In genomic region chr9:98956591-98957381, GRCm38 (mm10) we compare ENCODE assay signal across 8 mouse cellular contexts. TPM values are rescaled to one million over a fixed set of nuclear protein-coding genes. Genes with fewer than 3 reads are reported as not detected.
A peak's percentile ranks its signal among the peaks of the same experiment; 100 is the strongest.
DNase-seq lines count a peak whose midpoint lies in the region; ATAC-seq and TF ChIP-seq lines count a peak whose summit lies in the region.

No protein-coding gene starts in this region.

- H3K4me1 ChIP-seq in megakaryocyte, embryonic 14.5 days = peaks cover 39% of the 10 kb centered on the region
- H3K4me1 ChIP-seq in embryonic facial prominence, embryonic 10.5 days = peaks cover 44% of the 10 kb centered on the region
- H3K4me1 ChIP-seq in liver, adult 2 months (ENCODE audit: control insufficient read depth, insufficient read depth, low read length) = no peaks in the 10 kb centered on the region
- peaks cover 27% of the 10 kb centered on the region for H3K4me1 ChIP-seq in stomach, embryonic 15.5 days

- no peak for TF ChIP-seq POLR2A in liver, adult 2 months (IDR thresholded peaks at IDR 0.05; ENCODE audit: extremely low read depth, insufficient read depth, low read length)

- no peaks in the 10 kb centered on the region for H3K36me3 ChIP-seq in megakaryocyte, embryonic 14.5 days (replicated peaks; ENCODE audit: low read length)
- H3K36me3 ChIP-seq in embryonic facial prominence, embryonic 10.5 days (replicated peaks) = no peaks in the 10 kb centered on the region
- H3K36me3 ChIP-seq in liver, adult 2 months (ENCODE audit: control insufficient read depth, insufficient read depth, low read length) = no peaks in the 10 kb centered on the region
- H3K36me3 ChIP-seq in stomach, embryonic 15.5 days = no peaks in the 10 kb centered on the region

- intact Hi-C loops in heart, postnatal 14 days (cut with DNase I) = no loop called here
- intact Hi-C loops in left cerebral cortex, postnatal 36 days (cut with DNase I) = loop anchor here (5.0 to 10.0 kb wide), 2 partner anchors 312 to 916 kb away; no protein-coding TSS in a partner anchor

- peak overlapping the region; percentile 84 for H3K27ac ChIP-seq in embryonic facial prominence, embryonic 10.5 days (replicated peaks)
- no peak overlapping the region for H3K27ac ChIP-seq in liver, adult 2 months (replicated peaks; ENCODE audit: insufficient read depth, low read depth, low read length)
- no peak overlapping the region for H3K27ac ChIP-seq in stomach, embryonic 15.5 days

- no peaks in the 10 kb centered on the region for H3K79me2 ChIP-seq in liver, adult 2 months (ENCODE audit: control insufficient read depth, insufficient read depth, low read length)

- under 1% methylated on average over 80 of the region's 80 CpGs for WGBS in embryonic facial prominence, embryonic 10.5 days
- 2% methylated on average over 80 of the region's 80 CpGs for whole genome bisulfite sequencing in liver, adult 2 months
- WGBS in stomach, embryonic 15.5 days = under 1% methylated on average over 79 of the region's 80 CpGs

- H3K9ac ChIP-seq in liver, adult 2 months (ENCODE audit: low read depth, low read length) = no peak overlapping the region
- H3K9ac ChIP-seq in stomach, embryonic 15.5 days = no peak overlapping the region

- peak overlapping the region; percentile 72 for H3K4me2 ChIP-seq in stomach, embryonic 15.5 days

- H3K4me3 ChIP-seq in megakaryocyte, embryonic 14.5 days (replicated peaks) = peak overlapping the region; percentile 85
- peak overlapping the region; percentile 66 for H3K4me3 ChIP-seq in embryonic facial prominence, embryonic 10.5 days
- H3K4me3 ChIP-seq in liver, adult 2 months (ENCODE audit: insufficient read depth, low read depth, low read length) = peak overlapping the region; percentile 36; the same call in 1 of the 2 replicates
- H3K4me3 ChIP-seq in stomach, embryonic 15.5 days (replicated peaks) = peak overlapping the region; percentile 33

- no peak for ATAC-seq in megakaryocyte, adult 5-6 weeks (ENCODE audit: poor library complexity, severe bottlenecking)
- no peak for ATAC-seq in stomach, embryonic 15.5 days (ENCODE audit: insufficient read depth, low FRiP score, low read depth)

- peaks cover 3% of the 10 kb centered on the region; the same call in 1 of the 2 replicates for H3K9me3 ChIP-seq in megakaryocyte, embryonic 14.5 days
- H3K9me3 ChIP-seq in embryonic facial prominence, embryonic 10.5 days = no peaks in the 10 kb centered on the region
- no peaks in the 10 kb centered on the region for H3K9me3 ChIP-seq in stomach, embryonic 15.5 days

- peak; percentile 76 for DNase-seq in embryonic facial prominence, embryonic 10.5 days (ENCODE audit: low spot score)
- peak; percentile 43 to 47 for DNase-seq in heart, postnatal 14 days
- no peak for DNase-seq in liver, adult 2 months (ENCODE audit: extremely low read depth, low read depth, low spot score)
- DNase-seq in thymus, postnatal 14 days = no peak
- DNase-seq in left cerebral cortex, postnatal 36 days (ENCODE audit: low spot score in 2 of 2) = no peak

- peaks cover 99% of the 10 kb centered on the region for H3K27me3 ChIP-seq in megakaryocyte, embryonic 14.5 days (replicated peaks)
- H3K27me3 ChIP-seq in embryonic facial prominence, embryonic 10.5 days (replicated peaks; ENCODE audit: low read depth, poor library complexity, severe bottlenecking) = peaks cover 100% of the 10 kb centered on the region
- H3K27me3 ChIP-seq in liver, adult 2 months (ENCODE audit: control insufficient read depth, insufficient read depth, low read length) = peaks cover 52% of the 10 kb centered on the region
- H3K27me3 ChIP-seq in stomach, embryonic 15.5 days (replicated peaks) = peaks cover 98% of the 10 kb centered on the region

- no peak for TF ChIP-seq CTCF in liver, adult 2 months (IDR thresholded peaks at IDR 0.05; ENCODE audit: low read depth, low read length)

RNA-seq across cellular contexts. Expression of gene Foxl2, which starts 1.7 kb away (rescaled TPM):
- not detected in 2 replicates for polyA plus RNA-seq in megakaryocyte, embryonic 14.5 days (2012; ENCODE audit: insufficient read depth, low replicate concordance)
- total RNA-seq in megakaryocyte, adult 5-6 weeks (2015) = not detected in 2 replicates
- not detected in 2 replicates for total RNA-seq in megakaryocyte, adult 5-6 weeks (2017)
- polyA plus RNA-seq in embryonic facial prominence, embryonic 10.5 days (2016; fragmentation: Nextera tagmentation; extraction: Ambion mirVana) = 1.9 and 2.4 TPM in 2 replicates
- total RNA-seq in heart, postnatal 14 days (2021) = not detected
- total RNA-seq in liver, adult 2 months (2014; rRNA removed) = not detected in 2 replicates
- polyA plus RNA-seq in liver, adult 2 months (2012; rRNA removed) = not detected in 2 replicates
- polyA plus RNA-seq in stomach, embryonic 15.5 days (2015; fragmentation: Nextera tagmentation; extraction: Ambion mirVana) = not detected in 2 replicates
- under 1 TPM; 0.91 to 0.99 TPM for total RNA-seq in left cerebral cortex, postnatal 36 days (2021)

RNA-seq across cellular contexts. Expression of gene Faim, which starts 29.4 kb away (rescaled TPM):
- polyA plus RNA-seq in megakaryocyte, embryonic 14.5 days (2012; ENCODE audit: insufficient read depth, low replicate concordance) = 16.5 TPM in 1 of 2 replicates, not detected in the other
- total RNA-seq in megakaryocyte, adult 5-6 weeks (2015) = 55.0 and 74.1 TPM in 2 replicates
- 145 and 158 TPM in 2 replicates for total RNA-seq in megakaryocyte, adult 5-6 weeks (2017)
- 58.1 and 61.8 TPM in 2 replicates for polyA plus RNA-seq in embryonic facial prominence, embryonic 10.5 days (2016; fragmentation: Nextera tagmentation; extraction: Ambion mirVana)
- total RNA-seq in heart, postnatal 14 days (2021) = 1 to 10 TPM; 5.3 to 5.6 TPM
- 8.0 and 10.9 TPM in 2 replicates for total RNA-seq in liver, adult 2 months (2014; rRNA removed)
- 2.2 and 2.3 TPM in 2 replicates for polyA plus RNA-seq in liver, adult 2 months (2012; rRNA removed)
- polyA plus RNA-seq in stomach, embryonic 15.5 days (2015; fragmentation: Nextera tagmentation; extraction: Ambion mirVana) = 41.5 and 42.1 TPM in 2 replicates
- total RNA-seq in left cerebral cortex, postnatal 36 days (2021) = 10 to 100 TPM; 32.3 to 34.1 TPM

RNA-seq across cellular contexts. Expression of gene 7420426K07Rik, which starts 53.9 kb away (rescaled TPM):
- not detected in 2 replicates for polyA plus RNA-seq in megakaryocyte, embryonic 14.5 days (2012; ENCODE audit: insufficient read depth, low replicate concordance)
- total RNA-seq in megakaryocyte, adult 5-6 weeks (2015) = not detected in 2 replicates
- total RNA-seq in megakaryocyte, adult 5-6 weeks (2017) = 0.18 TPM in 1 of 2 replicates, not detected in the other
- not detected in 2 replicates for polyA plus RNA-seq in embryonic facial prominence, embryonic 10.5 days (2016; fragmentation: Nextera tagmentation; extraction: Ambion mirVana)
- total RNA-seq in heart, postnatal 14 days (2021) = not detected
- not detected in 2 replicates for total RNA-seq in liver, adult 2 months (2014; rRNA removed)
- polyA plus RNA-seq in liver, adult 2 months (2012; rRNA removed) = not detected in 2 replicates
- not detected in 2 replicates for polyA plus RNA-seq in stomach, embryonic 15.5 days (2015; fragmentation: Nextera tagmentation; extraction: Ambion mirVana)
- not detected for total RNA-seq in left cerebral cortex, postnatal 36 days (2021)

Comparison
In these comparisons a context has a peak if more than half of its experiments do, and no peak if none do; other contexts are left out.
1. H3K4me3 ChIP-seq: peak in every context shown above with its lines; median percentile 85 in megakaryocyte, embryonic 14.5 days; 66 in embryonic facial prominence, embryonic 10.5 days; 36 in liver, adult 2 months; 33 in stomach, embryonic 15.5 days.
2. DNase-seq: peak in embryonic facial prominence, embryonic 10.5 days (single experiment) and heart, postnatal 14 days (2 of 2); none in liver, adult 2 months (single experiment), thymus, postnatal 14 days (single experiment) and left cerebral cortex, postnatal 36 days (0 of 2).